Mouse (Mus musculus) heart, postnatal 4 days (tissue): ENCODE data around the gene Epm2aip1. TPM values are rescaled to one million over a fixed set of nuclear protein-coding genes. Genes with fewer than 3 reads are reported as not detected.

Source experiments
- DNase-seq: peaks from one replicate; pipeline ENCODE4 v3.0.0; 2021
- total RNA-seq, 2 experiments: library from RNA; stranded (reverse); gene quantifications; 2 replicates each; pipeline ENCODE4 v1.2.3; 2021

The Epm2aip1 gene
- total RNA-seq, 2 experiments from 2014 or later, result 32.5 to 35.4 TPM

- peak; percentile 27 for DNase-seq
These were observed 17.6 kb downstream of the Epm2aip1 start for GRCm38 (mm10) chr9:111289294-111289831.

- peak; percentile 94 for DNase-seq
These were observed 18.2 kb downstream of the Epm2aip1 start for GRCm38 (mm10) chr9:111289832-111290339.

- DNase-seq, result no peak
These were observed 18.9 kb downstream of the Epm2aip1 start for GRCm38 (mm10) chr9:111290539-111291100.

GRCm38 (mm10) chr9:111293234-111293633 is 21.5 kb downstream of the Epm2aip1 start:
- no peak for DNase-seq

GRCm38 (mm10) chr9:111294911-111295310 is 23.2 kb downstream of the Epm2aip1 start:
- DNase-seq, result no peak

- DNase-seq, result no peak
These were observed 23.6 kb downstream of the Epm2aip1 start for GRCm38 (mm10) chr9:111295323-111295722.

GRCm38 (mm10) chr9:111296433-111296832 is 24.7 kb downstream of the Epm2aip1 start:
- no peak for DNase-seq

- no peak for DNase-seq
These were observed 26.9 kb downstream of the Epm2aip1 start for GRCm38 (mm10) chr9:111298606-111299005.

- DNase-seq, result no peak
These were observed 30.6 kb downstream of the Epm2aip1 start for GRCm38 (mm10) chr9:111302196-111302831.

GRCm38 (mm10) chr9:111304036-111304435 is 32.3 kb downstream of the Epm2aip1 start:
- no peak for DNase-seq

GRCm38 (mm10) chr9:111306142-111306541 is 34.4 kb downstream of the Epm2aip1 start:
- no peak for DNase-seq

GRCm38 (mm10) chr9:111311031-111311842 is 39.5 kb downstream of the Epm2aip1 start, which contains the start of gene Trank1:
Gene Trank1, plus strand, starts transcription at chr9:111311739.
- DNase-seq, result peak; percentile 25

GRCm38 (mm10) chr9:111311843-111312441 is 40.2 kb downstream of the Epm2aip1 start:
- DNase-seq, result no peak

- no peak for DNase-seq
These were observed 40.9 kb downstream of the Epm2aip1 start for GRCm38 (mm10) chr9:111312442-111313141.

GRCm38 (mm10) chr9:111313299-111313698 is 41.6 kb downstream of the Epm2aip1 start:
- DNase-seq, result no peak

- DNase-seq, result no peak
These were observed 42.1 kb downstream of the Epm2aip1 start for GRCm38 (mm10) chr9:111313793-111314192.

- DNase-seq, result peak; percentile 61
These were observed 42.5 kb downstream of the Epm2aip1 start for GRCm38 (mm10) chr9:111314219-111314618.

- no peak for DNase-seq
These were observed 49.2 kb downstream of the Epm2aip1 start for GRCm38 (mm10) chr9:111320912-111321311.

- DNase-seq, result no peak
These were observed 53.2 kb downstream of the Epm2aip1 start for GRCm38 (mm10) chr9:111324881-111325280.
